Mouse (Mus musculus): ENCODE results near the gene Tmeff1. TPM values are rescaled to one million over a fixed set of nuclear protein-coding genes. Genes with fewer than 3 reads are reported as not detected.

Gene Tmeff1
- total RNA-seq (2023): not detected

DNA sequence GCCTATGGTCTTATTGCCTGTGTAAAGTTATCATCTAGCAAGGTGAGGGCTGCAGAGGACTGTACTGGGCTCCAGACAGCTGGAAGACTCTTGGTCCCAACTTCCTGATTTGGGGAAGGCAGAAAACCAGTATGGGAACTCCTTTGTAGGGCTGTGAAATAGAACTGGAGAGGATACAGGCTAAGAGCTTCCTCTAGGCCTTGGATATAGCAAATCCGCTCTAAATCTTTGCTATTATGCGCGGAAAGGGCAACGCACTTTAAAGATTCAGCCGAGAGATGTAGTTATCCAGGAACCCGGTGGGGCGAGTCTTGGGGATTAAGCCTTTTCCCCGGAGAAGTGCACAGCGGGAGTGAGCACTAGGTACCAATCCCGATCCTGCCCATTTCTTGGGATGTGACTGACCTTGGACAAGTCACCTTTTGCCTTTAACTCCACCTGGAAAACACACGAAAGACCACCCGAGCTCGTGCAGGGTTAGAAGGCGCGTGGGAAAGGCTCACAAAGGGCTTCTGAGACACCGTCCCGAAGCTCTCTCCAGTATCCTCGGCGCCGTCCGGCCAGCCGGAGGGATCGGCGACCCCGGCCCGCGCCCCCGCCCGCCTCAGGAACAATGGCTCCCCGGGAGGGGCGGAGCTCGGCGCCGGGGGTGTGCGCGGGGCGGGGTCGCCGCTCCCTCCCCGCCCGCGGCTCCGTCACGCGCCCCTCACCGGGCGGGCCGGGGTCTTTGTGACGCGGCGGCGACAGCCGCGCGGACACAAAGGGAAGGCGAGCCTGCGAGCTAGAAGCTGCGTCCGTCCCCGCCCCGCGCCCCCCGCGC is at the start of gene Tmeff1:
Gene Tmeff1 (plus strand): TSS at position 754 of the 820 bp plus-strand sequence.

DNA sequence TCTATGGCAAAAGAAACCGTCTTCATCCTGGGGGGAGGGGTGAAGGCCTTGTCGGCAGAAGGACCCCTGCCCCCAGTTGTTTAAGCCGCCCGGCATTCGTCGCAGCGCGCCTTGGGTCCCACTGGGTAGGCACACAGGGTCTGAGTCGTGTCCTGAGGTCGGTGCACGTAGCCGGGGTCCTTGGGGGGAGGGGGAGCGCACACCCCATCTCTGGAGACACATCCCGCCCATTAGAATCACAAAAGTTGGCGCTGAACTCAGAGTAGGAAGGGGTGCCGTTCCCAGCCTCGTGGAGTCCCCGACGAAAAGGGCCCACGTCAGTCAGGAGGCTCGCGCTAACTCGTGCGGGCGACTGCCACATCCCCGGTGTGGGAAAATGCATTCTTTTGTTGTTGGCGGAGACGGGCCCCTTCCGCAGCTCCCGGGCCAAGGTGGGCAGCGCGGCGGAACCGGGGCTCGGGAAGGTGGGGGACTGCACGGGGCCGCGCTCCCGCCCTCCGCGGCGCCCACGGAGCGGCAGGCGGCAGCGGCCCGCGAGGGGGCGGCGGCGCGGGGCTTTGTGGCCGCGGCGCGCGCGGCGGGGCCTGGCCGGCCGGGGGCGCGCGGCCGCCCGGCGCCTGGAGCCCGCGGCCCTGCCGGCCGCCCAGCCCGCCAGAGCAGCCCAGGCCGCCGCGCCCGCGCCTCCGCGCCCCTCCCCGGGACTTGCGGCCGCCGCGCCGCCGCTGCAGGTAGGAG is 45.0 kb upstream of the Tmeff1 start, which contains the start of gene Msantd3:
Gene Msantd3 (plus strand): TSS at position 95 of the 735 bp plus-strand sequence.

GRCm38 (mm10) chr4:48663271-48663670 is 78.3 kb downstream of the Tmeff1 start, which contains the start of gene Cavin4:
Gene Cavin4, plus strand, starts transcription at chr4:48663514.

Other genes with a start within 250 kb of the Tmeff1 start
- gene Tex10, start 111.7 kb upstream of the Tmeff1 start, total RNA-seq (2023): 87.4 TPM
- not detected for gene Msantd3, start 45.2 kb upstream of the Tmeff1 start, total RNA-seq (2023)
- gene Cavin4, start 78.3 kb downstream of the Tmeff1 start, total RNA-seq (2023): not detected